Mouse (Mus musculus): ENCODE measurements at regions not wholly inside any gene's neighbourhood (a gene's known extent, or its start where the extent isn't known, plus 50 kb on each side); places are given as distances from the start of the nearest gene placed in this dataset.

GRCm38 (mm10) chr11:19849347-19849811 is 74.8 kb upstream of the Spred2 start:
- WGBS: 70% methylated on average over 4 of the region's 4 CpGs
- no peak for ATAC-seq (ENCODE audit: low FRiP score)

DNA sequence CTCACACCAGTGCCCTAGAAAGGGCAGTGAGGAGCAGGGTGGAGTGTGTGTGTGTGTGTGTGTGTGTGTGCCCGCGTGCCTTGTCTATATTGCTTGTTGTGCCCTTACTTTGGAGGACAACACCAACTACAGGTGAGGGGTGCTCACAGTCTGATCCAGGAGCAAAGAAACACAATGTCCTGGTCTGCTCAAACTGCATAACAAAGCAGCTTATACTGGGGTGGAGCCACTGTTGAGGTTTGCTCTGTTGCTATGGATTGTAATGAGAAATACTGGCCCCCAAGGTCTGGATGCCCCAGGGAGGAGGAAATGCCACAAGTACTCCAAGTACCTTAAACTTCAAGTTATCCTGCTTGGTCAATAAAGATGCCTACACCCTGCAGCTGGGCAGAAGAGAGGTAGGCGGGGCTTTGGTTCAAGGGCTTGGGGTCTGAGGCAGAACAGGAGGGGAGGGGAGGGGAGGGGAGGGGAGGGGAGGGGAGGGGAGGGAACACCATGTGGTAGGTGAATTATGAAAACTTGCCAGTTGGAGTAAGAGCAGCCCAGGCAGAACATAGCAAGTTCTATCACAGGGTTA is 74.2 kb upstream of the Spred2 start:
- no peak for ATAC-seq (ENCODE audit: low FRiP score)
- H3K4me1 ChIP-seq (replicated peaks): no peaks in the 10 kb centered on the region
- 77% methylated on average over 3 of the region's 3 CpGs for WGBS
- no peak overlapping the region for H3K27ac ChIP-seq
- H3K9ac ChIP-seq: no peak overlapping the region
- H3K4me2 ChIP-seq: no peak overlapping the region
- no peak overlapping the region for H3K4me3 ChIP-seq
- H3K9me3 ChIP-seq: no peaks in the 10 kb centered on the region
- H3K27me3 ChIP-seq: no peaks in the 10 kb centered on the region
- no peaks in the 10 kb centered on the region for H3K36me3 ChIP-seq

More at GRCm38 (mm10) chr11:19849347-19849811, 74.8 kb upstream of the Spred2 start:
- H3K27ac ChIP-seq: no peak overlapping the region
- H3K27me3 ChIP-seq: no peaks in the 10 kb centered on the region
- H3K4me1 ChIP-seq (replicated peaks): no peaks in the 10 kb centered on the region
- no peak overlapping the region for H3K4me2 ChIP-seq
- no peaks in the 10 kb centered on the region for H3K36me3 ChIP-seq
- H3K9me3 ChIP-seq: no peaks in the 10 kb centered on the region
- no peak overlapping the region for H3K4me3 ChIP-seq
- no peak overlapping the region for H3K9ac ChIP-seq

GRCm38 (mm10) chr11:19851022-19851615 is 73.1 kb upstream of the Spred2 start:
- Histone ChIP-seq H3K36me3 (no peaks in the 10 kb centered on the region), H3K4me2 (no peak overlapping the region), H3K4me3 (no peak overlapping the region), H3K27ac (no peak overlapping the region), H3K4me1 (replicated peaks) (no peaks in the 10 kb centered on the region), H3K9me3 (no peaks in the 10 kb centered on the region), H3K27me3 (no peaks in the 10 kb centered on the region), H3K9ac (no peak overlapping the region)
- WGBS: 52% methylated on average over 6 of the region's 6 CpGs
- no peak for ATAC-seq (ENCODE audit: low FRiP score)

DNA sequence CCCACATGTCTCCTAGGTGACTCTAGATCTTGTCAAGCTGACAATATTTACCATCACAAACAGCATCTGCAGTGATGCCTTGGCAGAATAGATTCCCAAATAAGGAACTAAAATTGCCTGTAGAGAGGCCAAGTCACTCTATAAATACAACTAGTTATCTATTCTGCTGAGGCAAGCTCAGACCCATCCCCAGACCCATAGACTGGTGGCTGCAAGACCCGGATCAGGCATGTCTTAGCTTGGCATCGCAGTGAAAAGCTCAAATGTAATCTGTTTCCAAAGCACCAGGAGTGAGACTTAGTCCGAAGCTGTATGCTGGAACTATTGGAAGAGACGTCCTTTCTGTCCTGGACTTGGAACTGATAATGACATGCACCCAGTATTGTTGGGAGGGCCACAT is 62.6 kb upstream of the Spred2 start:
- Histone ChIP-seq H3K27ac (no peak overlapping the region), H3K9ac (no peak overlapping the region), H3K9me3 (no peaks in the 10 kb centered on the region), H3K4me3 (no peak overlapping the region), H3K4me2 (no peak overlapping the region), H3K36me3 (no peaks in the 10 kb centered on the region), H3K27me3 (no peaks in the 10 kb centered on the region), H3K4me1 (replicated peaks) (no peaks in the 10 kb centered on the region)
- whole genome bisulfite sequencing: 89% methylated on average over 4 of the region's 4 CpGs
- ATAC-seq (ENCODE audit: low FRiP score): no peak

DNA sequence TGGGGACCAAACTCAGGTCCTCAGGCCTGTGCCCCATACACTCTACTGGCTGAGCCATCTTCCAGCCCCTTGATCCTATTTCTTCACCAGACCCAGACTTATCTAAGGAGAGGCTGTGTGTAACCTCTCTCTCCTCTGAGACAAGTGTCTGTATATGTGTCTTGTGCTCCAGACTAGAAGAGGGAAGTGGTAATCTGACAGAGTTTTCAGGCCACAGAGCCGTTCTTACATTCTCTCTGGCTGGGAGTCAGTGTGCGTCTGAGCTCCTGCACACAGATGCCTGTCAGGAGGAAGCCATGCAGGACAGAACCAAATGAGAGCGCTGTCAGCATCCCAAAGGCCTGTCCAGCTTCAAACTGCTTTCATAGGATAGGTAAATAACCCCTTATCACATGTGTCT is 60.8 kb upstream of the Spred2 start:
- 84% methylated on average over 3 of the region's 3 CpGs for WGBS
- Histone ChIP-seq H3K4me2 (no peak overlapping the region), H3K36me3 (no peaks in the 10 kb centered on the region), H3K4me1 (replicated peaks) (no peaks in the 10 kb centered on the region), H3K9me3 (0 out of 2 replicates have a peak, but pooled peaks cover 3% of the 10 kb centered on the region), H3K27ac (no peak overlapping the region), H3K4me3 (no peak overlapping the region), H3K27me3 (no peaks in the 10 kb centered on the region), H3K9ac (no peak overlapping the region)
- no peak for ATAC-seq (ENCODE audit: low FRiP score)

DNA sequence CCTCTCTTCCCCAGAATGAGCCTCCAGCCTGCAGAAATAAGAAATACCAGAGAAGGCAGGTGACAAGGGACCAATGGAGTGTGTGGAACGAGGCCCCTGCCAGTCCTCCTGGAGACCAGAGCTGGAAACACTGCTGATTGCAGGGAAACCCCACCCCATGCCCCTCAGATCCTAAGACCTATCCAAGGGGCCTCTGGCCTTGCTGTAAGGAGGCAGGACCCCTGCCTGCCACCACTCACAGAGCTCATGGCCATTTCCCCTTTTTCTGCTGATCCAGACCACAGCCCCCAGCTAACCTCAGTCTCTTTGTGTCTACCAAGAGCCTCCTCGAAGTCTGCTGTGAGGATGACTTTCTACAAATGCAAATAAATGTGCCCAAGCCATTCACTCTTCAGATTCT is 57.9 kb upstream of the Spred2 start:
- Histone ChIP-seq H3K36me3 (no peaks in the 10 kb centered on the region), H3K4me1 (replicated peaks) (no peaks in the 10 kb centered on the region), H3K9me3 (0 out of 2 replicates have a peak, but pooled peaks cover 3% of the 10 kb centered on the region), H3K9ac (no peak overlapping the region), H3K27me3 (no peaks in the 10 kb centered on the region), H3K4me3 (no peak overlapping the region), H3K4me2 (no peak overlapping the region), H3K27ac (no peak overlapping the region)
- WGBS: 41% methylated on average over 2 of the region's 2 CpGs
- ATAC-seq (ENCODE audit: low FRiP score): no peak

- H3K4me2 ChIP-seq: no peak overlapping the region
Observed at GRCm38 (mm10) chr11:19869671-19870070, 54.5 kb upstream of the Spred2 start.

GRCm38 (mm10) chr11:19870136-19870535 is 54.0 kb upstream of the Spred2 start:
- H3K27me3 ChIP-seq: no peaks in the 10 kb centered on the region
- H3K27ac ChIP-seq: no peak overlapping the region
- no peaks in the 10 kb centered on the region for H3K36me3 ChIP-seq
- H3K4me3 ChIP-seq: no peak overlapping the region
- no peaks in the 10 kb centered on the region for H3K4me1 ChIP-seq (replicated peaks)
- 75% methylated on average over 7 of the region's 7 CpGs for WGBS
- no peak for ATAC-seq (ENCODE audit: low FRiP score)
- no peak overlapping the region for H3K4me2 ChIP-seq
- H3K9me3 ChIP-seq: 0 out of 2 replicates have a peak, but pooled peaks cover 3% of the 10 kb centered on the region
- H3K9ac ChIP-seq: no peak overlapping the region

More at GRCm38 (mm10) chr11:19869671-19870070, 54.5 kb upstream of the Spred2 start:
- Histone ChIP-seq H3K36me3 (no peaks in the 10 kb centered on the region), H3K4me3 (no peak overlapping the region), H3K9me3 (0 out of 2 replicates have a peak, but pooled peaks cover 3% of the 10 kb centered on the region), H3K27ac (no peak overlapping the region), H3K4me1 (replicated peaks) (no peaks in the 10 kb centered on the region), H3K27me3 (no peaks in the 10 kb centered on the region), H3K9ac (no peak overlapping the region)
- ATAC-seq (ENCODE audit: low FRiP score): no peak
- WGBS: 84% methylated on average over 3 of the region's 3 CpGs

GRCm38 (mm10) chr11:19873796-19874195 is 50.4 kb upstream of the Spred2 start:
- Histone ChIP-seq H3K4me3 (no peak overlapping the region), H3K9ac (no peak overlapping the region), H3K27me3 (no peaks in the 10 kb centered on the region), H3K9me3 (no peaks in the 10 kb centered on the region), H3K4me1 (replicated peaks) (no peaks in the 10 kb centered on the region), H3K4me2 (no peak overlapping the region), H3K27ac (no peak overlapping the region), H3K36me3 (no peaks in the 10 kb centered on the region)
- 92% methylated on average over 6 of the region's 6 CpGs for WGBS
- no peak for ATAC-seq (ENCODE audit: low FRiP score)
